Mouse (Mus musculus) liver, adult (tissue): Measurements from ENCODE around the gene 2210011C24Rik.

Experiments
- GATA4 ChIP-seq: IDR thresholded peaks from 2 replicates; pipeline ENCODE4 v1.6.1; 2014; ENCODE audit warnings: mild to moderate bottlenecking, low read length; ENCODE audit not compliant: insufficient replicate concordance

The 2210011C24Rik gene

GRCm38 (mm10) chr8:84011705-84012498, at the start of gene 2210011C24Rik:
2210011C24Rik (minus strand) TSS chr8:84012171.
- no peak for TF ChIP-seq GATA4

DNA sequence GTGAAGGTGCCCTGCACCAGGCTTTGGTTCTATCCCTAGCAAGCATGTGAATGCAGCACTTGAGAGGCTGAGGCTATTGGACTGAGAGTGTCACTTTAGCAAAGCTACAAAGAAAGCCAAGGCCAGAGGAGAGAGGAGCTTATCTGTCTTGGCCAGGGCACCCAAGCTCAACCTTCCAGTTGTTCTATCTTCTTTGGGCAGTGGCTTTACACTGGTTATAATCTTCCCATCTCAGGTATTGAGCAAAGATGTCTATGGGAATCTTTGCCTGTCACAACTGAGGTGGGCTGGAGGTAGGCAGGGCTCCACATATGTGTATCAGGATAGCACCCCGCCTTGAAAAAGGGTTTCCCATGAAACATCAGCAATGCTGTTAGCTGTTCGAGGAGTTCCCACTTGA, 48.3 kb upstream of the 2210011C24Rik start:
- TF ChIP-seq GATA4, result no peak

DNA sequence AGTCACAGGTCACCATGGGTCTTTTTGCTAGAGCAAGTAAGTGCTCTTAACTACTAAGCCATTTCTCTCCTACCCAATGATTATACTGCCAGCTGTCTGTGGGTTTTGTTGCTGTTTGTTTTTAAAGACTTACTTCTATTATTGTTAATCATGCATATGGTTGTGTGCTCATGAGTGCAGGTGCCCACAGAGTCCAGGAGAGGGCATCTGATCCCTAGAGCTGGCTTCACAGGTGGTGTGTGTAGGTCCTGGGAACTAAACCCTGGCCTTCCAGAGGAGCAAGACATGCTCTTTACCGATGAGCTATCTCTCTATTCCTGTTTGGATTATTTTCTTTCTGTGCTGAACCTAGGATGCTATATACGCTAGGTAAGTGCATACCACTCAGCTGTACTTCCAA, 47.3 kb upstream of the 2210011C24Rik start:
- TF ChIP-seq GATA4, result no peak

- no peak for TF ChIP-seq GATA4
Measured at GRCm38 (mm10) chr8:84057827-84058226, 45.9 kb upstream of the 2210011C24Rik start.

DNA sequence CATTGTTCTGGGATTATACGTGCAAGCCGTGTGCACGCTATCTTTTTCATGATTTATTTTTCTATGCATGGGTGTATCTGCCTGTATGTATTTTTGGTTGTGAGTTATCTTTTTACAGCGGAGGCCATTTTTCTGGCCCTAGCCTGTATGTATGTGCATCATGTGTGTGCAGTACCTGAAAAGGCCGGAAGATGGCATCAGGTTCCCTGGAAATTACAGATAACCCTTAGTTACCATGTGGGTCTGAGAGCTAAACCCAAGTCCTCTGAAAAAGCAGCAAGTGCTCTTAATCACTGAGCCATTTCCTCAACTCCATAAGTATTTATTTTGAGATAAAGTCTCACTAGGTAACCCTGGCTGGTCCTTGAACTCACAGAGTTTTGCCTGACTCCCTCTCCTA, 41.3 kb upstream of the 2210011C24Rik start:
- TF ChIP-seq GATA4, result no peak

- TF ChIP-seq GATA4, result no peak
Measured at GRCm38 (mm10) chr8:84052746-84053145, 40.8 kb upstream of the 2210011C24Rik start.

DNA sequence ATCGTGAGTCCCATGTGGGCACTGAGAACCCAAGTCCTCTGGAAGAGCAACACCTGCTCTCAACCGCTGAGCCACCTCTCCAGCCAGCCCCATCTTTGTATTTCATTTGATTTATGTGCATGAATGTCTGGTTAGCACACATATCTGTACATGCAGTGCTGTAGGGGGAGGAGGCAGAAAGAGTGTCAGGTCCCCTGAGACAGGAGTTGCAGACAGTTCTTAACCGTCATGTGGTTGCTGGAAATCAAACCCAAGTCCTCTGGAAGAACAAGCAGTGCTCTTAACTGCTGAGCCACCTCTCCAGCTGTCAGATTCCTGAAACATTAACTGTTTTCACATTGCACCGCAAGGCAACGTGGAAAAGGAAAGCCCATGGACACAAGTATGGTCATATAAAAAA, 36.2 kb upstream of the 2210011C24Rik start:
- no peak for TF ChIP-seq GATA4

DNA sequence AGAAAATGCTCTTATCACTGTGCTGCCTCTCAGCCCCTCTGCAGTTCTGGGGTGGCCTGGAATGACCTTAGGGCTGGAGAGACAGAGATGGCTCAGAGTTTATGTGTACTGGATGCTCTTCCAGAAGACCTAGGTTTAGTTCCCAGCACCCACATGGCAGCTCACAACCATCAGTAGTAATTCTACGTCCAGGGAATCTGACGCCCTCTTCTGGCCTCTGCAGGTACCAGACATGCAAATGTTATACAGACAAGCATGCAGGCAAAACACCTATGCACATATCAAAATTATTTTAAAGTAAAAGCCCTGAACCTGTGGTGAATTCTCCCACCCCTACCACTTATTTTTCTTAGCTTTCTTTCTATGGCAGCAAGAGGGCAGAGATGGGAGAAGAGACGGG, 34.5 kb upstream of the 2210011C24Rik start:
- no peak for TF ChIP-seq GATA4

DNA sequence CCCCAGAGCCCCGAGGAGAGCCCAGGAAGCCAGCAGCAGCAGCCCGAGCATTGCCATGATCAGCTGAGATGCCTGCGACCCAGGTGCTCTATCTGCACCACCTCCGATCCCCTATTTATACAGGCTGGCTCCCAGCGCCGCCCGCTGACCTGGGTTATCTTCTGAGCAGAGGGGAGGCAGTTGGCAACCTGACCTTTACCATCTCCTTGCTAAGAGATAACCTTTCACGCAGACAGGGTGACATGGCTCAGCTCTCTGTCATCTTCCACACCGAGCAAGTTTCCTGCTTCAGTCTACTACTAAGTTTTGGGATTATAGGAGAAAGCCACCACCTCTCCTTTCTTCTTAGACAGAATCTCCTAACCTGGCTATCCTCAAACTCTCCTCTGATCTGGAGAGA, 32.9 kb upstream of the 2210011C24Rik start, which contains the start of gene Rln3:
TSS of gene Rln3 (minus strand) at position 101 of the 400 bp plus-strand sequence.
- no peak for TF ChIP-seq GATA4

- no peak for TF ChIP-seq GATA4
Measured at GRCm38 (mm10) chr8:84044103-84044502, 32.1 kb upstream of the 2210011C24Rik start.

DNA sequence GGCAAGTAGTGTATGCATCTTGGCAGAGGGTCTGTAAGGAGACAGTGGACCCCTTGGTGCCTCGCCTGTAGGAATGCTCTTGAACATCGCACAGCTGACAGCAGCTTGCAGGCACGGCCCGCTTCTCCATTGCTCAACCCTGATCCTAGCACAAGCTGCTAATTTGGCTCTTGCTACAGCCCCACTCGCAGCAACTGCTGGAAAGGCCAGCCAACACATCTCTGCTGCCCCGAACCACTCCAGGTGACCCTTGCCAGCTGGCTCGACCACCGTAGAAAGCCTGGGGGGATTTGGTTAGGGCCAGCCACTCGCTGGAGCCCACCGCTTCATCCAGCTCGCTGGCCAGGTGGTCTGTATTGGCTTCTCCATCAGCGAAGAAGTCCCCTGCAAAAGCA, 31.0 kb upstream of the 2210011C24Rik start:
- TF ChIP-seq GATA4, result no peak

DNA sequence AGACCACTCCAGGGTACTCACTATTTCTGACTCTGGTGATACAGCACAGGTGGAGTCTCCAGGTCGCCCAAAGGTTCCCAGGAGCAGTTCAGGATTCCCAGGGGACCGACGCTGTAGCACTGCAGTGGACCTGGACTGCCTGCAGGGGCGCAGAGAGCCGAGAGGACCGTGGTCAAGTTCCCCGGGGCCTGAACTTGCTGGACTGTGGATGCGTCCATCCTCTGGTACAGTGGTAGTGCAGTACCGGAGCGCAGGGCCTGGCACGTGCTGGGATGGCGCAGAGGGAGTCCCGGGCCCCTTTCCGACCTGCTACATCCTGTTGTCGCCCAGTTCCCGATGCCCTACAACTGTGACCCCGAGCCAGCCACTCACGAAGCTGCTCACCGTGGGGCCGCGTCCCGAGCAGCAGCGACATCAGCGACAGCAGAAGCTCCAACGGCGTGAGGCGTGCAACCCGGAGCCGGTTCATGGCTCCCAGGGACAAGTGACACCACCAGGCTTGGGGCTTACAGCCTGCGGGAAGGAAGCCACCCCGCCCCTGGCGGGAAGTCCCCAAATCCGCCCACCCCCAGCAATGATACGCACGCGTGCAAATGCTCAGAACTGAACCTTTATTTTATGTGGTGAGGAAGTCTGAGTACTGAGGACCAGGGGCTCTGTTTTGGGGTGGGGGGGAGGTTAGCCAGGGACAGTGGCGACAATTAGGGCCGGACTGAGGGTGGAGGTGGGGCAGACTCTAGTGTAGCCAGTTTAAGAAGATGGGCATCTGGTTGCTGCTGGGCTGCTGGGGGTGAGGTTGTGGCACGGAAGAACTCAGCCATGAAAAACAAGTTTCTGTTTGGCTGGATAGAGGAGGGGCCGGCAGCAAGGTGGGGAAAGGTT, 30.3 kb upstream of the 2210011C24Rik start, which contains the start of gene Il27ra:
TSS of gene Il27ra (minus strand) at position 524 of the 882 bp plus-strand sequence.
- no peak; the same call in 1 of the 2 replicates for TF ChIP-seq GATA4

DNA sequence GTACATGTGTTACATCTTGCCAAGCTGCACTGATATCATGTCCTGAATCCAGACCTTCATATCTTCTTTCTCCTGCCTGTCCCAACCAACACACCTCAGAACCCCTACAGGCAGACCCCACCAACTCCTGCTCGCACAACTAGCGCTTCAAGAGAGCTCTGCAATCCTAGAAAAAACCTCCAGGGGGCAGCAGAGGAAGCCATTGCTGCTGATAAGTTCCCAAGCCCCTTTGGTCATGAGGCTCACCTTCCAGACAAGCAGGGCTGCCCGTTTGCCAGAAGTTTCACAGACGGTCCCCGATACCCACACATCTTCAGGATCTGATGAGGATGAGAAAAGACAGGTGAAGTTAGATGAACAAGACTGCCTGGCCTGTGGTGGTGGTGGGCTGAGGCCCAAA, 27.1 kb upstream of the 2210011C24Rik start:
- no peak for TF ChIP-seq GATA4

DNA sequence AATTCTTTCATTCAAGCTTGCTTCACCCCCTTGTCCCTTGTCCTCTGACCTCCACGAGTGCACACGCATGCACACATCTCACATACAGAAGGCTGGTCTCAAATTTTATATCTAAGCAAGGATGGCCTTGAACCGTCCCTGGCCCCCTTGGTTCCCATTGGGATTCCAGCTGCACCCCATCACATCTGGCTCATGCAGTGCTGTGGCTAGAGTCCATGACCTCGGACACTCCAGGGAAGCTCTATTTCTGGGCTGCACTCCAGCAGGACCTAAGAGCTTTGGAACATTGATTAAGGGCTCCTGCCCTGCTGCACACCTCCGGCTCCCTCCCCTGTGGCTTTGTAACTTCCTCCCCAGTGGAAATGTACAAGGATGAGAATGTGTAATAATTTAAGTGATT, 26.0 kb upstream of the 2210011C24Rik start:
- TF ChIP-seq GATA4, result no peak

GRCm38 (mm10) chr8:84032777-84033176, 20.8 kb upstream of the 2210011C24Rik start:
- no peak for TF ChIP-seq GATA4

GRCm38 (mm10) chr8:84029272-84029671, 17.3 kb upstream of the 2210011C24Rik start:
- TF ChIP-seq GATA4, result no peak
